Mouse (Mus musculus): ENCODE data around the gene Mael.

Mael gene

DNA sequence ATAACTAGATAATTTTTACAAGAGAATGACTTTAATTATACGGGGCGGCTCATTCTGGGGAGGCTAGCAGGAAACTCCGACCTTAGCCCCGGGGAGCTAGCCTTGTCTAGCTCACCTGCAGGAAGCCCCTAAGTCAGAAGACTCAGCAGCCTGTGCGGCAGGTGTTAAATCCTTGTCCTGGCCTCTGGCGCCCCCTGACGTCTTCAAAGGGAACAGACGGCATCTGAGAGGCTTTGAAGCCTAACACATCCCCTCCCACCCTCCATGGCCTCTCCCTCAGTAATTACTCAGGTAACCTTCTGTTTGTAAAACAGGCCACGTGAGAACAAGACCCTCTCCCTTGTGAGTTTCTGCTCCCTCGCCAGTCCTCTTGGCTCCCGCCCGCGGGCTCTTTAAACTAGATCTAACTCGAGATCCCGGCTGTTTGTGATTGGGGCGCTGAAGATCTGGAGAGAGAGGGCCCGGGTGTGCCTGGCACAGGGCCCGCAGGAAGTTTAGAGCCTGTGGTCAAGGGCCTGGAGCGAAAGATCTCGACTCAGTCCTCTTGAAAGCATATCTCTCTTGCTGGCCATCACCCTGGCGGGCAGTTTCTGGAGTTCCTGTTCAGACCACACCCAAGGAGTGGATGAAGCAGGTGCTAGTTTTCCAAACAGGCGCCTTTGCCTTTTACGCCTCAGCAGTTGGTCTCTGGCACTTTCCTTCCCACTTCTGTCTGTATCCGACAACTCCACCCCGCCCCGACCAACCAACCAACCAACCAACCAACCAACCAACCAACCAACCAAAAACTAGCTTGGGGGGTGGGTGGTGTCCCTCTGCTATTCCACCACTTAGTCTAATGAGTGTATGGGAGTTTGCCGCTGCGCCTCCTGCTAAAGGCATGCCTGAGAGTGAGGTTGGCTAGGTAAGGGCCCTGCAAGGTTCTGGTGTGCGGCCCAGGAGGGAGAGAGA, 84.1 kb downstream of the Mael start:
- DNase-seq (ENCODE audit: low read depth, low spot score) = peak; percentile 85

GRCm38 (mm10) chr1:166153351-166154120, 85.0 kb downstream of the Mael start:
- DNase-seq (ENCODE audit: low read depth, low spot score) = peak; percentile 83

- no peak for DNase-seq (ENCODE audit: low read depth, low spot score)
These were observed 86.5 kb downstream of the Mael start for GRCm38 (mm10) chr1:166152034-166152433.

GRCm38 (mm10) chr1:166151341-166151740, 87.2 kb downstream of the Mael start:
- no peak for DNase-seq (ENCODE audit: low read depth, low spot score)

Measured in CD4-positive helper T cell, adult 2 months (primary cell).